Mouse (Mus musculus) ovary, postnatal 36 days (tissue): ENCODE results near the gene Ppfia1.

Source experiments
- DNase-seq: peaks from one replicate; pipeline ENCODE4 v3.0.0; 2022; ENCODE audit warnings: low spot score, mixed read lengths

Gene Ppfia1

GRCm38 (mm10) chr7:144553237-144554122, at the start of gene Ppfia1:
Ppfia1 (minus strand) TSS chr7:144553729.
- DNase-seq = peak; percentile 98

DNA sequence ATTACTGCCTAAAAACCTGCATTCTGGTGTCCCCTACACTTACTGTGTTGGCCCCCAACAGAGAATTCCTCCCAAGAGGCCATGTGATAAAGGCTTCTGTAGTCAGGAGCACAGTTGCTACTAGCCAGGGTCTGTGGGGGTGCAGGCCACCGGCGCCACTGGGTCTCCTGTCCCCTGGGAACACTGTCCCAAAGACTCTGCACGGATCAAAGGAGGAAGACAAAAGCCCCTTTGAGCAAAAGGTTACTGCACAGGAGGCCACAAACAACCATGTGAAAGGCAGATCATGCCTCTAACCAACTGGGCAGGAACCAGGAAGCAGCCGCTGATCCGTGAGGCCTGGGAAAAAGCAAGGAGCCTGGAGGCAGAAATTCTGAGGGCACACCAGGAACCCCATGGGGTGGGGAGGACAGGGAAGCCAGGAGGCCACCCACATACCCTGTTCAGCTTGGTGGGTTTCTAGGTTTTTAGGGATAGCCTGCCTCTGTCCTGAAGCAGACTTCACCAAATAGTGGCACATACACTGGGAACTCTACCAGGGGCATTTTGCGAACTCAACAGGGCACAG, 46.9 kb upstream of the Ppfia1 start:
- DNase-seq = no peak

- no peak for DNase-seq
Observed at GRCm38 (mm10) chr7:144589508-144589907, 36.0 kb upstream of the Ppfia1 start.

DNA sequence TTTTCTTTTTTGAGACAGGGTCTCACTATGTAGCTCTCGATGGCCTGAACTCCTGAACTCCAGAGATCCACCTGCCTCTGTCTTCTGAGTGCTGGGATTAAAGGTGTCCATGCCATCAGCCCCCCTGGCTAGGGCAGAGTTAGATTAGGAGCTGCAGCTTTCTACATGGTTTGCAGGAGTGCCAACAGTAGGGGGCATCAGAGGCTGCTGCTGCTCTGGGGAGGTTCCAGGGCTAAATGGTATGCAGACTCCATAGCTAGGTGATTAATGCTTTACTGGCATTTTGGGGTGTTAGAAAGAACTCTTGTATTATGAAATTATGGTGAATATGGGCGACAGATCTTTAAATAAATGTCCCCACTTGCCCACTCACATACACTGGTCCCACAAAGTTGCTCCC, 33.8 kb upstream of the Ppfia1 start:
- peak; percentile 49 for DNase-seq

DNA sequence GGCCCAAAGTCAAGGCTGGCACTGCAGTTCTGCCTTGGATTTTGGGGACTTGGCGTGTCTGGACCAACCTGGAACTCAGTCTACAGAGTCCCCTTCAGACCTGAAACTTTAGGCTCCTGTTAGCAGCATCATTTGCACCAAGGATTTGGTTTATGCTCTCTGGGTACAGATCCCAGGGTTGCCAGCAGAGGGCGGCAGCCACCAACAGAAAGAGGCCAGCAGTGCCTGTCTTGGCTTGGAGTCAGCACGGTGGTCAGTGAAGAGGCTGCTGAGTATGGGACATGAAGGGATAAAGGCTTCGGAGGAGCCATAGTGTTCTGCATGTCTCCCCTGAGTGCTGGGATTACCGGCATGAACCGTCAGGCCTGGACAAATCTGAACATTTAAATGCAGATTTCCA, 32.1 kb upstream of the Ppfia1 start:
- DNase-seq = peak; percentile 74

DNA sequence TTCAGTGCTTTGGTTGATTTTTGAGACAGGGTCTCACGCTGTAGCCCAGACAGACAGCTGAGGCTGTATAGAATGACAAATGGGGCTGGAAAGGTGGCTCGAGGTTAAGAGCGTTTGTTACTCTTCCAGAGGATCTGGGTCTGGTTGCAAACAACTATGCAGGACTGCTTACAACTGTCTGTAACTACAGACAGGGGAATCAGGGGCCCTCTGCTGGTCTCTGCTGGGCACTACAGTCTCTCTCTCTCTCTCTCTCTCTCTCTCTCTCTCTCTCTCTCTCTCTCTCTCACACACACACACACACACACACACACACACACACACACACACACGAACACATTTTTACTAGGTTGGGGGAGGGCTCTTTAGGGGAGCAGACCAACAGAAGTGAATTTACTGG, 30.1 kb upstream of the Ppfia1 start:
- peak; percentile 33 for DNase-seq

DNA sequence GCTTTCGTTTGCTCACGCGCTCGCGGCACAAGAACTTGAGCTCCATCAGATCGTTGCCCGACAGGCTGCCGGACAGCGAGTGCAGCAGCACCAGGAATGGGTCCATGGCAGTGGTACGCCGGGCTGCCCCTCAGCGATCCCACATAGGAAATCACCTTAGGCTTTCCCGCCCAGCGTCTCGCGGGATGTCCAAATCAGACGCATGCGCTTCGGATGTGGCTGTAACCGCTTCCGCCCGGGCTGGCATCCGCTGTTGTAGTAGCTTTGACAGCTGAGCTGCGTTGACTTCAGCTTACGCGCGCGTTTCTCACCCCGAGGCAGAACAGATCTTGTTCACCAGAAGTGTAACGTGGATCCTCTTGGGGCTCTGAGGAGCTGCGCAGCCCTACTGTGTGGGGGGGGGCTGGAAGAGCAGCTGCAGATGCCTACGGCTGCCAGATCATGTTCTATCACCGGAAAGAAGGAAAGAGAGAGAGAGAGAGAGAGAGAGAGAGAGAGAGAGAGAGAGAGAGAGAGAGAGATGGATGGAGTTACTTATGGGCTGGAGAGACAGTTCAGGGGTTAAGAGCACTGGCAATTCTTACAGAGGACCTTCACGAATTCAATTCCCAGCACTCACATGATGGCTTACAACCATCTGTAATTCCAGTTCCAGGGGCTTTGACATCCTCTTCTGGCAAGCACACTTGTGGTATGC, 28.9 kb upstream of the Ppfia1 start, which contains the start of gene Fadd:
Gene Fadd (minus strand): TSS at position 180 of the 697 bp plus-strand sequence.
- peak; percentile 94 for DNase-seq

DNA sequence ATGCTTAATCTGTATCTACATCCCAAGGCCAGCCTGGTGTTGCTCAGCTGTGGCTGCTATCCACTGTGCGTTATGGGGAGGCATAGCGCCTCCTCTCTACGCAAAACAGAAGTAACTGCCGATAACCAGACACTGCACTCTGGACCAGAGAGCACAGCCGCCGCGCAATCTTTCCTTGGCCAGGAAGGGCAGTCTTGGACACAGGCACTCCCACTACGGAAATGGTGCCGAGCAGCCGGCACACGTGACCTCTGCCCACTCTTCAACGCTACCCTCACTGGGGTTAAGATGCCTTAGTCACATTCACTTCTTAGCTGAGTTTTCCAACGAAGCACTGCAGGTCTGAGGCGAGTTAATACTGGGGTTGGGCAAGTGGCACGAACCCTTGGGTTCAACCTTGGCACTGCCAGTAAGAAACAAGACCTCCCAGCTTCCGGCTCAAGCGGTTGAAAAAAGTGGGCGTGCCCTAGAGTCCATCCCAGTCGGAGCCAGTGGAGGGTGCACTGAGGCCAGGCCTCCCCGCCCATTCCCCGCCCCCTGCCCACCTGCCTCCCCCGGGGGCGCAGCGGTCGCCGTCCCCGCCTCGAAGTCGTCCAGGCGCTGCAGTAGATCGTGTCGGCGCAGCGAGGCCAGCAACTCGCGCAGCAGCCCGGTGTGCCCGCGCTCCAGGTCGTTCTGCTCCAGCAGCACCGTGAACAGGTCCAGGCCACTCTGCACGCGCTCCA, 28.2 kb upstream of the Ppfia1 start:
- peak; percentile 82 for DNase-seq

DNA sequence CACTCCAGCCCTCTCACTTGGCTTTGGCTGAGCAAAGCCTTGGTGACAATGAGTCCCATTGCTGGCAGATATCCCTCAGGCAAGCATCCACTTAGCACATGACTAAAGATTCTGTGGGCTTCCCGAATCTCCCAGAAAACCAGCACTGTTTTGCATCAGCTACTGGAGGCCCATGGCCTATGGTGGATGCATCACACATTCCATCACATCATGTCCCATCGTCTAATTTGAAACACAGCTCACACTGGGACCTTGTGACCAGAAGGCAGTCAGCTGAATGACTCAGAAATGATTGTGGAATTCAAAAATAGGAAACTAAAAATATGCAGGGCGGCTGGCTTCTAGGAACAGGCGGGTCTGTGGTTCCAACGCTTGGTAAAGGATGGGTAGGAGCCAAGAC, 24.3 kb upstream of the Ppfia1 start:
- DNase-seq = no peak

DNA sequence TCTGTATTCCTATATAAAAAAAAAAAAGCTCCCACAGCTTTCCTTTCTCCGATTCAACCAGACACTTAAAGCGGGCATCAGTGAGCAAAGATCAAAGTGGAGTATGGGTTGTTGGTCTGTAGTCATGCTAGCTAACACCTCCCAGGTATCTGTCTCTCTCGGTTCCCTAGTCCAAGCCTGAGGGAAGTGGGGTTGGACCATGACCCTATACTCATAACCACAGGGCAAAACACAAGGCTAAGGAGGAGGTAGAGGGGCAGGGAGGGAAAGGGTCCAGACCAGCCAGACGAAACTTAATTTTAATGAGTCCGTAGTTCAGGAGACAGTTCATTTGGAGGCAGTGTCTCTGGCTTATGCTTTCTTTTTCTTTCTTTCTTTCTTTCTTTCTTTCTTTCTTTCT, 18.7 kb upstream of the Ppfia1 start:
- no peak for DNase-seq

- no peak for DNase-seq
Observed at GRCm38 (mm10) chr7:144571598-144571997, 18.1 kb upstream of the Ppfia1 start.

- peak; percentile 23 for DNase-seq
Observed at GRCm38 (mm10) chr7:144569428-144569827, 15.9 kb upstream of the Ppfia1 start.

DNA sequence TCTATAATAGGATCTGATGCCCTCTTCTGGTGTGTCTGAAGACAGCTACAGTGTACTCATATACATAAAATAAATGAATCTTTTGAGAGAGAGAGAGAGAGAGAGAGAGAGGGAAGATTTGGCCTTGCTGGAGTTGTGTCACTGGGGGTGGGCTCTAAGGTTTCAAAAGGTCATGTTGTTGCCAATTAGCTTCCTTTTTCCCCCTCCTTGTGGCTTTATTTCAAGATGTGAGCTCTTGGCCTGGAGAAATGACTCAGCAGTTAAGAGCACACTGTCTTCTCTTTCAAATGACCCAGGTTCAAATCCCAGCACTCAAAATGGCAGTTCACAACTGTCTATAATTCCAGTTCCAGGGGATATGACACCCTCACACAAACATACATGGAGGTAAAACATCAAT, 14.6 kb upstream of the Ppfia1 start:
- no peak for DNase-seq

DNA sequence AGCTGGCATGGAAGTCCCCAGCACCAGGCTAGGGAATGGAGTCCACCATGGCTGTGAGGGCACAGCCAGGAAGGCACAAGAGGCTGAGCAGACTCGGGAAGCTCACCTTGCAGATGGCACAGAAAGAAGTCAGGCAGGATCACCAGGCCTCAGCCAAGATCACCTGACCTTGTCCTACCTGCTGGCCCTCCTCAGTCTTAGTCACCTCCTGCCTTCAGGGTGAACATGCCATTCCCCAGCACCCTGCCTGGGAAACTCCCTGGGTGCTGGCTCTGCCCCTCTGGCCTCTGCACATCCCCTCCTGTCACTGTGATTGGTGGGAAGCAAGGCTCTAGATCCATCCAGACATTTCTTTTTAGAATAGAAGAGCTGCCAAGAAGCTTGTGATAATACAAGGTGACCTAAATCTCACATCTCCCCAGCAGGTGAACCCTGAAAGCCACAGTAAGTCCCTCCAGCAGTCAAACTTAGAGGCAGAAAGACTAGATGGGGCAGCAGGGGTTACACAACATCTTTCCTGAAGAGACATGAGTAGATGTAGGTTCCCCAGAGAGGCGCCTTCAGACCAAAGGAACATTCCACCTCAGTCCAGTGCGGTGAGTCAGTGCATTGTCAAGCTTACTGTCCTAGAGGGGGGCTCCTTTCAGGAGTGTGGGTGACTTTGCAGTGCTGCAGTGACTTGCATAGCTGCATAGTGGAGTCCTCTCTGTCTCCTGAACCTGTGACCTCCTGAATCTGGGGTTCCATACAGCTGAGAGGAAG, 13.6 kb upstream of the Ppfia1 start:
- DNase-seq = no peak

DNA sequence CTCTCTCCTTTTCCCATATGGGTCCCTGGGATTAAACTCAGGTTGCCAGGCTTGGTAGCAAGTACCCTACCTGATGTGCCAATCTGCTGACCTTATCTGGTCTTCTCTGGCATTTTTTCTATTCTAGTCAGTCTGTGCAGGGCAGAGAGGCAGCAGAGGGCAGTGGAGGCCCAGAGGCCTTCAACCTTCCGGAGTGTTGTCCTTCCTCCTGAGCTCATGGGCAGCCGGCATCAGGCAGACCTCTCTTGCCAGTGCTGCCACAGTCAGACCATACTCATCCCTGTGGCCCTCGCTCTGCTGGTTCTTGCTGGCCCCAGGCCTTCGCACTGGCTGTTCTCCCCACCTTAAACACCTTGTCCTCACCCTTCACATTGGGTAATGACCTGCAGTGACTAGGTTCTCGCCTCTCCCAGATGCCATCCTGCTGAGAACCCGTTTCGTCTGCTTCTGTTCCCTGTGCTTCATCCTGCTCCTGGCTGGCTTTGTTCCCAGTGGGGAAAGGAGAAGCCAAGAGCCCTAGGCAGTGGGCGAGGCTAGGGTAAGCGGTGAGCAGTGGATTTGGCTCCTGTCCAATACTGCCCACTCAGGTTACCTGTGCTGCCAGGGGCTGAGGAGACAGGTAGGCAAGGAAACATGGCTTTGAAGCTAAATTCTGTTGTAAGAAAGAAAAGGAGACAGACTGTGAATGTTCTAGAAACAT, 10.1 kb upstream of the Ppfia1 start:
- no peak for DNase-seq

GRCm38 (mm10) chr7:144562016-144562415, 8.5 kb upstream of the Ppfia1 start:
- DNase-seq = no peak

DNA sequence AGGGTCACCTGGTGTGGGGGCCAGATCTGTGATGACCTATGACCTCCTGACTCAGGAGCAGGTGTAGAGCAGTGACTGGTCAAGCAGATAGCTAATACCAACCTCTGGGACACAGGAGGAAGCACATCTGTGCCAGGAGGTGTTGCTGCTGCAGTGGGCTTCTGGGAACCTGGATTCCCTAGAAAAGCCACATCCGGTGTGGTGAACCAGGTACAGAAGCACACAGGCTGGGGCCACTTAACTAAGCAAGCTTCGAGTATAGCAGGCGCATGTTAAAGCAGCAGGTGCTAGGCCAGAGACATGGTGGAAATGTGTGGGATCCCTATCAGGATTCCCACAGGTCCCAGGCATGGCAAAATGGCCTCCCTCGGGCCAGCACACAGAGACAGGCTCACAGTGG, 7.1 kb upstream of the Ppfia1 start:
- DNase-seq = no peak

DNA sequence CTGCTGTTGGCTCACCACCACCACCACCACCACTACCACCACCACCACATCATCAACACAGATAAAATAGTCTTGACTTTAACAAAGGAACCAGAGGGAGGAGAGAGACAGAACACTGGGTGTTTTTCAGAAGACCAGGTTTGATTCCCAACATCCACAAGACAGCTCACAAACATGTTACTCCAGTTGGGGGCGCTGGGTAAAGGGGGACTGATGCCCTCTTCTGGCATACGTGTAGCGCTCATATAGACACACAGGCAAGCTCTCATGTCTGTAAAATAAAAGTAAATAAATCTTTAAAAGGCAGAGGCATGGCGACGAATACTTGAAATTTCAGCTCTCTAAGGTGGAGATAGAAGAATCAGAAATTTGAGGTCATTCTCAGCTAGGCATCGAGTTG, 5.0 kb upstream of the Ppfia1 start:
- no peak for DNase-seq

DNA sequence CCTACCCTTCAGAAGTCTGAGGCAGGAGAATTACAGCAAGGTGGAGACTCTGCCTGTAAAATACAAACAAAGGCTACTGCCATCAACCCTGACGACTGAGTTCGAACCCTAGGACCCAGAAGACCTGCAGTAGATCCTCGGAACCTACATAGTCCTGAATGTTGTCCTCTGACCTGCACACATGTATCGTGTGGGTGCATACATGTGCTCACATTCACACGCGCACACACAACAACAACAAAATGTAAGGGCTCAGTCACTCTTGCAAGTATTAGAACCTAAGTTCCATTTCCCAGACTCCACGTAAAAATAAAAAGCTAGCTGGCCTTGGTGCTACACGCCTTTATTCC, 569 bp upstream of the Ppfia1 start:
- DNase-seq = no peak

GRCm38 (mm10) chr7:144552274-144552673, 1.3 kb downstream of the Ppfia1 start:
- DNase-seq = no peak

- DNase-seq = no peak
Observed at GRCm38 (mm10) chr7:144550811-144551210, 2.7 kb downstream of the Ppfia1 start.
